19 mouse cellular contexts compared by ENCODE assay signal in genomic region chr3:75551248-75551647, GRCm38 (mm10).
"Had no signal": no experiment of that assay in that cellular context is flagged by ENCODE, and none has a peak within 500 bp of the region (broad histone marks: within the 10 kb centered on the region; RNA-seq: fewer than 3 reads in every experiment).

No protein-coding gene starts in this region.

- ATAC-seq: hindbrain, embryonic 16.5 days; inflammation-experienced regulatory T-cells, adult 6 months; intestine, embryonic 15.5 days; intestine, postnatal 0 days; liver, embryonic 12.5 days had no signal

- DNase-seq: gastrocnemius, postnatal 14 days; gastrocnemius, postnatal 36 days; heart, adult 11 months; heart, adult 2 months; heart, postnatal 14 days; heart, postnatal 36 days; kidney, adult 18-20 months; kidney, adult 8-10 months; kidney, postnatal 14 days; kidney, postnatal 36 days; layer of hippocampus, adult 9-11 months; layer of hippocampus, postnatal 36 days; left cerebral cortex, postnatal 4 days; lung, adult 18-20 months had no signal
